Mouse (Mus musculus): ENCODE results near the gene C2cd4c. TPM values are rescaled to one million over a fixed set of nuclear protein-coding genes. Genes with fewer than 3 reads are reported as not detected.

Gene C2cd4c
- polyA plus RNA-seq (2015; fragmentation: Nextera tagmentation; extraction: Ambion mirVana), result 0.22 and 0.27 TPM in 2 replicates

DNA sequence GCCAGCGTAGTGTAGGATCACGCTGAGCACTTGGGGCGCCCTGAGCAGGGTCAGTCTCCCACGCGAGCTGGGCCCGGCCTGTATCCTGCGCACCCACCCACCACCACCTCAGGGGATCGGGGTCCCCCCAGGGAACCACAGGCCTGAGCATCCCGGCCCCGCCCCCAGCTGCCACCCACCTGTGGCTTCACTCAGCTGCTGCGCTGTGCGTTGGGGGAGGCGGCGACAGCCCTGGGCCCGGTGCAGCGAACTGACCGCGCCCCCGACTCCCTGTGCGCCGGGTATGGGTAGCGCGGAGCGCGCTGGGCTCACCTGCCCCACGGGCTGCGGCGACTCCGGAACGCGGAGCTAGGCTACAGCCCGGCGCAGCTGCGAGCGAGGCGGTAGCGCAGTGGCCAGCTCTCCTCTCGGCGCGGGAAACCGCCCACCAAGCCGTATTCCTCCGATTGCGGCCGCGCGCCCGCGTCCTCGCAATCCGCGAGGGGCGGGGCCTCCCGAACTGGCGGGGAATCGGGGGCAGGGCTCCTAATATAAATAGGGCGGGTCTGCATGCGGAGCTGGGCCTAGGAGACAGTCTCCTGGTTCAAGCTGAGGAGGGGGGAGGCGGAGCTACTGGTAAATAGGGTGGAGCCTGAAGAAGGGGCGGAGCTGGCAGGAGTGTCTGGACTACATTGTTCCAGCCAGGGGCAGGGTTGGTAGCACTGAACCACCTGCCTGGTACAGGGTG lies at the start of gene C2cd4c:
TSS of gene C2cd4c (minus strand) at position 448 of the 727 bp plus-strand sequence.
- ATAC-seq (replicated peaks), result peak; percentile 82
- WGBS, result under 1% methylated on average over 58 of the region's 60 CpGs
- H3K4me3 ChIP-seq, result peak within 1 kb of the TSS; percentile 55
- peak within 1 kb of the TSS; percentile 62 for H3K9ac ChIP-seq (replicated peaks)
- H3K4me1 ChIP-seq, result peaks cover 34% of the 10 kb centered on the region
- H3K27ac ChIP-seq (replicated peaks), result no peak within 1 kb of the TSS
- peak within 1 kb of the TSS; percentile 89 for H3K4me2 ChIP-seq (replicated peaks)
- H3K27me3 ChIP-seq, result peaks cover 20% of the 10 kb centered on the region
- no peaks in the 10 kb centered on the region for H3K36me3 ChIP-seq
- H3K9me3 ChIP-seq, result no peaks in the 10 kb centered on the region

DNA sequence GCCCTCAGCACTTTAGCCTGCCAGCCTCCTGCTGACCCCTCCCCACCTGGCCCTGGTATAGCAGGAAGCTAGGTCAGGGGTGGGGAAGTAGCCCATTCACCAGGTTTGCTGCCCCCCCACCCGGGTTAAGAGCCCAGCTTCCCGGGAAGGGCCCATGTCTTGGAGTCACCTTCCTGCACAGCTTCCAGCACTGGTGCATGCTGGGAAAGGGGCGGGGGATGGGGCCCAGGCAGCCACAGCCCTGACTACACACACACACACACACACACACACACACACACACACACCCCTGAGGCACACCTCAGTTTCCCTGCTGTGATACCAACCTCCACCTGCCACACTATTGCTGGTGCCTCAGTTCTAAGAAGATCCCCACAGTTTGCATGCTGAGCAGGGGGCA lies 48.0 kb upstream of the C2cd4c start:
- no peak overlapping the region for H3K27ac ChIP-seq (replicated peaks)
- H3K4me3 ChIP-seq, result no peak overlapping the region
- ATAC-seq (replicated peaks), result no peak

DNA sequence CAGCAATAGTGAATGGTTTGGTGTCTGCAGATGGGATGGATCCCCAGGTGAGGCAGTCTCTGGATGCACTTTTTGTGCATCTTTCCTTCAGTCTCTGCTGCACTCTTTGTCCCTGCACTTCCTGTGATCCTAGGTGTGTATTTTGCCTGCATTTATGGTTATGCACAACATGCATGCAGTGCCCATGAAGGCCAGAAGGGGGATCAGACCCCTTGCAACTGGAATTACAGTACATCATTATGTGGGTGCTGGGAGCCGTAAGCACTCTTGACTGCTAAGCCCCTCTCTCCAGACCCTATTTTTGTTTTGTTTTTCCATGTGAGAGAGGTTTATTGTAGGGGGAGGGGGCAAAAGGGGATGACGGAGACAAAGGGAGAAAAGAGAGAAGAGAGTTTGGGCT lies 46.5 kb upstream of the C2cd4c start:
- Histone ChIP-seq H3K27me3 (no peaks in the 10 kb centered on the region), H3K9ac (replicated peaks) (no peak overlapping the region), H3K36me3 (no peaks in the 10 kb centered on the region), H3K27ac (replicated peaks) (no peak overlapping the region), H3K9me3 (no peaks in the 10 kb centered on the region), H3K4me2 (replicated peaks) (no peak overlapping the region), H3K4me3 (no peak overlapping the region), H3K4me1 (no peaks in the 10 kb centered on the region; the same call in 1 of the 2 replicates)
- no peak for ATAC-seq (replicated peaks)
- 62% methylated on average over 2 of the region's 2 CpGs for WGBS

More for the DNA sequence above, 48.0 kb upstream of the C2cd4c start:
- Histone ChIP-seq H3K4me2 (replicated peaks) (no peak overlapping the region), H3K4me1 (no peaks in the 10 kb centered on the region), H3K27me3 (no peaks in the 10 kb centered on the region), H3K36me3 (no peaks in the 10 kb centered on the region), H3K9me3 (no peaks in the 10 kb centered on the region), H3K9ac (replicated peaks) (no peak overlapping the region)
- 71% methylated on average over 3 of the region's 3 CpGs for WGBS

DNA sequence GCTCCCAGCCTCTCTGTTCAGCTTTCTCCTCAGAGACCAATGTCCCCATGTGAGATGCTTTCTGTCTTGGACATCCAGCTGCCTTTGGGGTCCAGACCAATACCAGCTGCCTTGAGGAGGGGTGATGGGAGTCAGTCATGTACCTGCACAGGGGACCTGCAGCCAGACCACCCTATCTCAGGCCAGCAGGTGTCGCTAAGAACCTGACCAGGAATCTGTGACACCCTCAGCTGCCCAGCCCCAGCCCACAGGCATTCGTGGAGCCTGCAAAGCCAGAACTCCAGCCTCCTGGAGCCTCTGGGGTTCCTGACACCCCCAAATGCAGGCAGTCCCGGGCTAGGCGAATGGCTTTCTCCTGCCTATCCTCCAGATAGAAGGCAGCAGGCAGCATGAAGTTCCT lies 45.0 kb upstream of the C2cd4c start:
- no peak for ATAC-seq (replicated peaks)

DNA sequence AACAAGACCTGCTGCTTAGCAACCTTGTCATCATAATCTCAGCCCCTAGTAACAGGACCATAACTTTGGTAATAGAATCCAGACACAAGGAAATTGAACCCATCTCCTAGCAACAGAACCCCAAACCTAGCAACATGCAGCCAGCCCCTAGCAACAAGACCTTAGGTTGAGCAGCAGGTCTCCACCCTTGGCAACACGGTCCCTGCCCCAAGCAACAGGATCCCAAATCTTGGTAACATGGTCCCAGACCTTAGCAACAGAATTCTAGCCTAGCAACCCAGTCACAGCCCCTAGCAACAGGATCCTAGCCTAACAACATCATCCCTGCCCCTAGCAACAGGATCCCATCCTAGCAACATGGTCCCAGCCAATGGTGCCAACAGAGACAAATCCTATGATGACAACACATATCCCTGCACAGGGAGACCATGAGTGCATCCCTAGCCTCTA lies 41.1 kb upstream of the C2cd4c start:
- Histone ChIP-seq H3K27me3 (no peaks in the 10 kb centered on the region), H3K9me3 (no peaks in the 10 kb centered on the region), H3K9ac (replicated peaks) (no peak overlapping the region), H3K4me2 (replicated peaks) (no peak overlapping the region), H3K36me3 (no peaks in the 10 kb centered on the region), H3K4me1 (no peaks in the 10 kb centered on the region; the same call in none of the 2 replicates), H3K4me3 (no peak overlapping the region), H3K27ac (replicated peaks) (peak overlapping the region; percentile 62)
- WGBS, result 21% methylated on average over 1 of the region's 1 CpGs
- ATAC-seq (replicated peaks), result peak; percentile 85

More for the DNA sequence above, 45.0 kb upstream of the C2cd4c start:
- WGBS, result 24% methylated on average over 4 of the region's 4 CpGs
- no peak overlapping the region for H3K9ac ChIP-seq (replicated peaks)
- no peak overlapping the region for H3K4me2 ChIP-seq (replicated peaks)
- H3K27ac ChIP-seq (replicated peaks), result no peak overlapping the region
- H3K36me3 ChIP-seq, result no peaks in the 10 kb centered on the region
- no peaks in the 10 kb centered on the region for H3K27me3 ChIP-seq
- no peaks in the 10 kb centered on the region; the same call in none of the 2 replicates for H3K4me1 ChIP-seq
- no peaks in the 10 kb centered on the region for H3K9me3 ChIP-seq
- no peak overlapping the region for H3K4me3 ChIP-seq

DNA sequence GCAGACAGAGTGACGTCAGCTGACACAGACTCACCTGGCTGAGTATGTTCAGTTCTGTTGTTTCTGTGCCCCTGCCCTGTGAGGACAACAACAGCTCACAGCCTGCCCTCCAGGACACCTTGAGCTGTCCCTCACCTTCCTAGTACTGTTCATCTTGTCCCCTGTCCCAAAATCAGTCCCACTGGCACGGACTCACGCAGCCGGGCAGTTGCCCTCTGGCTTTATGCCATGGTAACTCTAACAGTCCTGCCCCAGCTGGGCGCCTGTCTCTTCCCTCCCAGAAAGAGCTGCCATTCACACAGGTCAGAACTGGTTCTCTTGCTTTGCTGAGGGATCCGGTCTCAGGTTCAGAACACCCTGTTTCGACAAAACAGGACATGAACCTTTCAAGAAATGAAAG lies 39.0 kb upstream of the C2cd4c start:
- no peaks in the 10 kb centered on the region; the same call in none of the 2 replicates for H3K4me1 ChIP-seq
- no peak overlapping the region for H3K27ac ChIP-seq (replicated peaks)
- H3K36me3 ChIP-seq, result no peaks in the 10 kb centered on the region
- no peak overlapping the region for H3K4me3 ChIP-seq
- H3K27me3 ChIP-seq, result no peaks in the 10 kb centered on the region
- 84% methylated on average over 7 of the region's 7 CpGs for WGBS
- no peak overlapping the region for H3K9ac ChIP-seq (replicated peaks)
- no peak overlapping the region for H3K4me2 ChIP-seq (replicated peaks)
- no peaks in the 10 kb centered on the region for H3K9me3 ChIP-seq
- no peak for ATAC-seq (replicated peaks)

DNA sequence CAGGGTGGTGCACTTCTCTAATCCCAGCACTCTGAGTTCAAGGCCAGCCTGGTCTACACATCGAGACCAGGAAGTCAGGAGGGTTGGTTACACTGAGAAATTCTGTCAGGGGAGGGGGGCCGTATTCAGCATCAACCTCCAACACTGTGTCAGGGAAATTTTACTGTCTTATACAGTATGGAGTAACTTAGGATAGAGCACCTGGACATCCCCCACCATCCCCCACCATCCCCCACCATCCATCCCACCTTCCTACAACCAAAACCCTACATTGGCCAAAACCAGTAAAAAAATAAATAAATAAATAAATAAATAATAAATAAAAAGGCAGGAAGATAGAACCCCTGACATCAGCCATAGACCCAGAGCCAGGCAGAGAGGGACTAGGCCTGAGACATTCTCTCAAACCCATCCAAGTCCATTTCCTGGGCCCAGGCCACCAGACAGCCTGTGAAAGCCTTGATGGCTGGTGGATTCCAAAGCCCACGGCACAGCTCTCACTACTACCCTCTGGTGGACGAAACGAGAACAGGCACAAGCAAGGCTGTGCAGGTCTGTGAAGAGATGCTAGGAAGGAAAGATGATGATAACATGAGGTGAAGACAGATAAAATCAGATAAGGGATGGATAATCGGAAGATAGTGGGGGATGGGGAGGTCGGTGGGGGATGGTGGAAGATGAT lies 35.4 kb upstream of the C2cd4c start:
- no peaks in the 10 kb centered on the region for H3K27me3 ChIP-seq
- no peaks in the 10 kb centered on the region for H3K4me1 ChIP-seq
- peak; percentile 58 for ATAC-seq (replicated peaks)
- H3K27ac ChIP-seq (replicated peaks), result no peak overlapping the region
- no peaks in the 10 kb centered on the region for H3K36me3 ChIP-seq
- H3K4me3 ChIP-seq, result no peak overlapping the region
- H3K4me2 ChIP-seq (replicated peaks), result no peak overlapping the region
- no peak overlapping the region for H3K9ac ChIP-seq (replicated peaks)
- no peaks in the 10 kb centered on the region for H3K9me3 ChIP-seq
- WGBS, result 32% methylated on average over 7 of the region's 7 CpGs

DNA sequence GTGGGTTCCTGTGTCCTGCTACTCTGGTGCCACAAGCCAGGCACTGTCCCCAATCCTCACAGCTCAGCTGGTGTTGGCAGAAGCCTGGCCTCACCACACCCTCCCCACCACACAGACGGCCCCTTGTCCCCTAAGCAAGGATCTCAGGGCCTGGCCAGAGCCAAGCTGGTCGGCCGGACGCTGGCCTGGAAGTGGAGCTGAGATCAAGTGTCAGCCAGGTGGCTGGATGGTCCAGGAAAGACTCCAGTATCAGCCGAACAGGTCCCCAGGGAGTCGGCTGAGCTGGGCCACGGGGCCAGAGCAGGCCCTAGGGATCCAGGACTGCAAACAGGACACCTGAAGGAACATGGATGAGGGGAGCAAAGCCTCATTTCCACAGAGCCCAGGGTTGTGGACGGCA lies 31.9 kb upstream of the C2cd4c start, which contains the start of gene Odf3l2:
TSS of gene Odf3l2 (minus strand) at position 28 of the 400 bp plus-strand sequence.
- Histone ChIP-seq H3K36me3 (no peaks in the 10 kb centered on the region), H3K9ac (replicated peaks) (no peak within 1 kb of the TSS)
- no peak for ATAC-seq (replicated peaks)

DNA sequence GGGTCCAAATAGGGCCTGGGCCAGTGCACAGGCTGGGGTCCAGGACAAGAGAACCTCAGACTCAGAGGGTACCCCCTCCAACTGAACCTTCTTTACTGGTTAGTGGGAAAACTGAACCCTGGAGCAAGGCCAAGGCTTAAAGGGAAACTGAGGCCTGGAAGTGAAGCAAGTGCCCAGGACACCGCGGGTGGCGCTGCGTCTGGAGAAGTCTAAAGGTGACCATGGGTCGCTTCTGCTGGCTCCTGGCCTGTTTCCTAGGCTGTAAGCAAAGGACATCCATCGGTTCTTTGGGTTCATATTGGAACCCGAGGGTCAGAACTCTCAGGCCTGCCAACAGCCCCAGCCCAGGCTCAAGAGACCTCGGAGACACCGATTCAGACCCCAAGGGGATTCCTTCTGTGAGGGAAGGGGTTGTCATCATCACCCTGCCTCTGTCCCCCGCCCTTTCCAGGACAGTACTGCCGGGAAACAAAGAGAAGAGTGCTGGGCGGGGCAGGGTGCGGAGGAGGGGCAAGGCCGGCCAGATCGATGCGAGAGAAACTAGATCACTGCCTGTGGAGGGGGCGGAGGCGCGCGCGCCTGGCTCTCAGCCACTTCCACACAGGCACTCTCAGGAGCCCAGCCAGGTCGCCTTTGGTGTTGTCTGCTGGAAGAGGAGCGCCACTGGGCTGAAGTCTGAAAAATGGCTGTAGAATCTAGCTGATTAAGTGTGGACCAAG lies 24.8 kb upstream of the C2cd4c start:
- H3K27ac ChIP-seq (replicated peaks), result no peak overlapping the region
- H3K9me3 ChIP-seq, result no peaks in the 10 kb centered on the region
- H3K4me1 ChIP-seq, result peaks cover 23% of the 10 kb centered on the region
- 5% methylated on average over 23 of the region's 23 CpGs for WGBS
- peak overlapping the region; percentile 82 for H3K4me3 ChIP-seq
- no peak for ATAC-seq (replicated peaks)
- peaks cover 14% of the 10 kb centered on the region; the same call in 1 of the 2 replicates for H3K27me3 ChIP-seq
- H3K36me3 ChIP-seq, result no peaks in the 10 kb centered on the region
- no peak overlapping the region for H3K9ac ChIP-seq (replicated peaks)
- H3K4me2 ChIP-seq (replicated peaks), result peak overlapping the region; percentile 89

More for the DNA sequence above, 31.9 kb upstream of the C2cd4c start, which contains the start of gene Odf3l2:
- Histone ChIP-seq H3K4me2 (replicated peaks) (no peak within 1 kb of the TSS), H3K4me1 (no peaks in the 10 kb centered on the region), H3K27ac (replicated peaks) (no peak within 1 kb of the TSS), H3K9me3 (no peaks in the 10 kb centered on the region), H3K4me3 (no peak within 1 kb of the TSS), H3K27me3 (no peaks in the 10 kb centered on the region)
- WGBS, result 80% methylated on average over 8 of the region's 8 CpGs

DNA sequence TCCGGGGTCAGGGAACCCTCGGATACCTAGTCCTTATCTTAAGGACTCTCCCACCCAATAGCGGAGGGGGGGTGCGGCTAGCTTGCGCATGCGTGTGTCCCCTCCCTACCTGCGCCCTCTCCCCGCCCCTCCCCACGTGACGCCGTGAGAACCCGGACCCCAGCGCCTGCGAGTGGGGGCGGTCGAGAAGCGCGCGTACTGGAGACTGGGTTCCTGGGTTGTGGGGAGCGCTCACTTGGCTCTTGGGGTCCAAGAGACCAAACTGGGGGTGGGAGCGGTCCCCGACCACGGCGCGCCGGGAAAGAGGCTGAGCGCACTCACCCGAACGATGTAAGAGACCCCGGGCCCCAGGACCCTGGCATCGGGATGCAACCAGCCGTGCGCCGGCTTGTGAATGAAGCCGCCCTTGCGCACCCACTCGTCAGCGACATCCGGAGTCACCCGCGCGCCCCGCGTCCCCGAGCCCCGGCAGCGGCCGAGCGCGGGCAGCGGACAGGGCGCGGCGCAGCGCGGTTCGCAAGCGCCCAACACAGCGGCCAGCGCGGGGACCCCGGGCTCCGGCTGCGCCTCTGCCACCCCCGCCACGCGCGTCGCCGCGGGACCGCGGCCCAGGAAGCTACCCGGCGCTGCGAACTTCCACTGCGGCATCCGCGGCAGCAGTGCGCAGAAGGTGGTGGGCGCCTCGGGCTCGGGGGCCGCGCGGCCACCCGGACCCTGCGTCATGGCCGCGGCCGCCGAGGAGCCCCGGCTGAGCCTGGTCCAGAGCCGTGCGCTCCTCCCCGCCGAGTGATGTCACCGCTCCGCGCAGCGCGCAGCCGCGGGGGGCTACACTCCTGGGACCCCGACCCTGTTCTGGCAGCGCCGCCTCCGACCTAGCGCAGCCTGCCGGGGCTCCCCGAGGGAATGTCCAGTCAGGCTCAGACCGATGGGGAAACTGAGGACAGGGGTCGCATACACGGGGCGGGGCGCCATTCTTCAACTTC lies 23.6 kb upstream of the C2cd4c start, which contains the start of gene Shc2:
TSS of gene Shc2 (minus strand) at position 791 of the 983 bp plus-strand sequence.
- under 1% methylated on average over 110 of the region's 116 CpGs for WGBS
- H3K27me3 ChIP-seq, result peaks cover 14% of the 10 kb centered on the region; the same call in 1 of the 2 replicates
- H3K4me2 ChIP-seq (replicated peaks), result peak within 1 kb of the TSS; percentile 89
- H3K36me3 ChIP-seq, result no peaks in the 10 kb centered on the region
- peak within 1 kb of the TSS; percentile 82 for H3K4me3 ChIP-seq
- peak within 1 kb of the TSS; percentile 70 for H3K9ac ChIP-seq (replicated peaks)
- no peaks in the 10 kb centered on the region for H3K9me3 ChIP-seq
- ATAC-seq (replicated peaks), result peak; percentile 88
- H3K4me1 ChIP-seq, result peaks cover 23% of the 10 kb centered on the region
- H3K27ac ChIP-seq (replicated peaks), result peak within 1 kb of the TSS; percentile 87

DNA sequence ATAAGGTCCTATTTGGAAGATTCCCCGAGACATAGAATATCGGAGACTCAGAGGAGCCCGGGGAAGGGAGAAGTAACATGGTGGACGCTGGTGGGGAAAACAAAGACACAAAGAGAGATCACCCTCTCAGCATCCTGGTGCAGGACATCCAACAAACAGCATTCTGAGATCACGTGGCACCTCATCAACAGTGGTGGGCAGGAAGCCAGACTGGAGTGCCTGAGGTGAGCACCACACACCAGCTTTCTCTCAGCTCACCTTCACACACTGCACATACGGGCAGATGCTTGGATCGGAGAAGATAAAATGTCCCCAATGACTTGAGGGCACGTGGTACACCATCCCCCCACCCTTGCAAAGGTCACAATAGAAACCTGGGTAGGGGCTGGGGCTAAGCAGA lies 22.5 kb upstream of the C2cd4c start:
- H3K9me3 ChIP-seq, result no peaks in the 10 kb centered on the region
- H3K4me1 ChIP-seq, result peaks cover 34% of the 10 kb centered on the region
- peaks cover 14% of the 10 kb centered on the region; the same call in 1 of the 2 replicates for H3K27me3 ChIP-seq
- 73% methylated on average over 8 of the region's 8 CpGs for WGBS
- 0 out of 2 replicates have a peak overlapping the region, but pooled peaks have one; percentile 33 for H3K27ac ChIP-seq (replicated peaks)
- no peak for ATAC-seq (replicated peaks)
- no peaks in the 10 kb centered on the region for H3K36me3 ChIP-seq
- peak overlapping the region; percentile 89 for H3K4me2 ChIP-seq (replicated peaks)
- peak overlapping the region; percentile 82 for H3K4me3 ChIP-seq
- peak overlapping the region; percentile 70; the same call in 1 of the 2 replicates for H3K9ac ChIP-seq (replicated peaks)

All from forebrain, embryonic 15.5 days (tissue).